Mouse (Mus musculus): ENCODE measurements at regions not wholly inside any gene's neighbourhood (a gene's known extent, or its start where the extent isn't known, plus 50 kb on each side); places are given as distances from the start of the nearest gene placed in this dataset.

DNA sequence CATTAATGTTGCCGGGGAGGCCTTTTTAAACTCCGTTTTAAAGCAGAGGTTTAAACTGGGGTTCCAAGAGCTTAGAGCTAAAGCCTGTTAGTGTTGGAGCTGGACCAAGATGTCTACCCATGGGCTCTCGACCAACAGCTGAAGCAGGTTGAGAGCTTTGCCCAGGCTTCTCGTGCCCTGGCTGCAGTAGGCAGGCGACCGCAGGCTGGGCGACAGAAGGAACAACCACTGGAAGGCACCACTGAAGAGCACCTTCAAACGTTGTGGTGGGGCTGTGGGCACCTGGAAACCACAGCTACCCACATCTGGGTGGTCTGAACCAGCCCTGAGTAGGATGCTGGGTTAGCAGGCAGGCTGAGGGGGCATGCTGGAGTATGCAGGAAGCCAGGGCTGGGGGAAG is 141.7 kb upstream of the 1600014C23Rik start:
- TF ChIP-seq POLR2A (IDR thresholded peaks at IDR 0.05; ENCODE audit: extremely low read depth, insufficient read depth, low read length) (no peak), CTCF (IDR thresholded peaks at IDR 0.05; ENCODE audit: low read depth, low read length) (no peak)

Measured in liver, adult 2 months (tissue).